Mouse (Mus musculus) ES-E14 (cell line): Measurements from ENCODE around the gene Rpl13a.

Experiments
- CHD2 ChIP-seq: IDR thresholded peaks from 2 replicates; pipeline ENCODE4 v1.6.1; 2014; ENCODE audit warnings: mild to moderate bottlenecking, low read depth, low read length, inconsistent platforms
- MAFK ChIP-seq: IDR thresholded peaks from 2 replicates; pipeline ENCODE4 v1.6.1; 2014; ENCODE audit warnings: mild to moderate bottlenecking, low read depth, low read length, inconsistent platforms; ENCODE audit not compliant: insufficient read depth
- ZC3H11A ChIP-seq: IDR thresholded peaks from 2 replicates; pipeline ENCODE4 v1.6.1; 2012; ENCODE audit warnings: low read depth, mild to moderate bottlenecking, inconsistent platforms, low read length, borderline replicate concordance
- ZNF384 ChIP-seq: IDR thresholded peaks from 2 replicates; pipeline ENCODE4 v1.6.1; 2012; ENCODE audit warnings: low read depth, low read length, inconsistent platforms

DNA sequence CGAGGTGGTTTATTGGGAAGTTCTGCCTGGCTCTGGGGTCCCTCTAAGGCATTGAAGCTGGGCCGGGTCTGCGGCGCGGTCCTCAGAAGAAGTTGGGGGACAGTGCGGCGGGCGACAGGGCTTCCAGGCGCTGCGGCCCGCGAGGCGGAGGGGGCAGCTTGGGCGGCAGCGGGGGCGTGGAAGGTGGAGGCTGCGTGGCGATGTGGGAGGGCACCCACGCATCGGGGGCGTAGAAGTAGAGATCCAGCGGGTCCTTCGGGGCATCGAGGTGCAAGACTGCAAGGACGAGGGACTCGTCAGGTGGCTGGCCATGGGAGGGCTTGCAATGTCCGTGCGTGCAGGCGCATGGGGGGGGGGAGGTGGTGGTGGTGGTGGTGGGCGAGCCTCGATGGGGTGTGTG is 47.8 kb upstream of the Rpl13a start:
- TF ChIP-seq ZNF384 (no peak), MAFK (no peak), ZC3H11A (no peak), CHD2 (no peak)
